Comparison of ENCODE assay signal across 17 mouse cellular contexts in genomic region chr3:90526076-90526475, GRCm38 (mm10). TPM values are rescaled to one million over a fixed set of nuclear protein-coding genes. Genes with fewer than 3 reads are reported as not detected.
A peak's percentile ranks its signal among the peaks of the same experiment; 100 is the strongest.
DNase-seq lines count a peak whose midpoint lies in the region; ATAC-seq and TF ChIP-seq lines count a peak whose summit lies in the region.
"Had no signal": no experiment of that assay in that cellular context is flagged by ENCODE, and none has a peak within 500 bp of the region (broad histone marks: within the 10 kb centered on the region; RNA-seq: fewer than 3 reads in every experiment).

No protein-coding gene starts in this region.

- H3K36me3 ChIP-seq in embryonic facial prominence, embryonic 13.5 days = no peaks in the 10 kb centered on the region
- no peaks in the 10 kb centered on the region for H3K36me3 ChIP-seq in embryonic facial prominence, embryonic 10.5 days (replicated peaks)
- no peaks in the 10 kb centered on the region for H3K36me3 ChIP-seq in liver, embryonic 11.5 days (ENCODE audit: control insufficient read depth, insufficient read depth, low read length)
- peaks cover 3% of the 10 kb centered on the region; the same call in 1 of the 2 replicates for H3K36me3 ChIP-seq in liver, embryonic 12.5 days
- no peaks in the 10 kb centered on the region for H3K36me3 ChIP-seq in embryonic facial prominence, embryonic 14.5 days (ENCODE audit: control insufficient read depth, insufficient read depth, low read length)
- H3K36me3 ChIP-seq in limb, embryonic 15.5 days = no peaks in the 10 kb centered on the region
- peaks cover 3% of the 10 kb centered on the region; the same call in 1 of the 2 replicates for H3K36me3 ChIP-seq in thymus, adult 2 months (ENCODE audit: control insufficient read depth, insufficient read depth, low read length)
- H3K36me3 ChIP-seq: liver, embryonic 15.5 days; midbrain, embryonic 15.5 days had no signal

- H3K4me3 ChIP-seq in embryonic facial prominence, embryonic 13.5 days = no peak overlapping the region
- H3K4me3 ChIP-seq in embryonic facial prominence, embryonic 10.5 days = no peak overlapping the region
- H3K4me3 ChIP-seq in liver, embryonic 11.5 days (ENCODE audit: low read depth, low read length) = no peak overlapping the region
- H3K4me3 ChIP-seq in liver, embryonic 12.5 days = no peak overlapping the region
- H3K4me3 ChIP-seq in embryonic facial prominence, embryonic 14.5 days (ENCODE audit: low read depth, low read length) = no peak overlapping the region
- H3K4me3 ChIP-seq in limb, embryonic 15.5 days = no peak overlapping the region
- H3K4me3 ChIP-seq in thymus, adult 2 months (ENCODE audit: control insufficient read depth, insufficient read depth, low read length) = no peak overlapping the region
- H3K4me3 ChIP-seq: heart, embryonic 10.5 days; liver, embryonic 15.5 days; midbrain, embryonic 15.5 days had no signal

- no peak for TF ChIP-seq POLR2A in thymus, adult 2 months (IDR thresholded peaks at IDR 0.05; ENCODE audit: control insufficient read depth, extremely low read depth, insufficient read depth, low read length, poor library complexity)

- no peak for ATAC-seq in embryonic facial prominence, embryonic 13.5 days (ENCODE audit: insufficient number of reproducible peaks, insufficient read depth, low FRiP score, low TSS enrichment, low read depth)
- ATAC-seq in liver, embryonic 11.5 days (replicated peaks; ENCODE audit: low FRiP score) = no peak
- no peak for ATAC-seq in liver, embryonic 12.5 days
- ATAC-seq in embryonic facial prominence, embryonic 14.5 days (ENCODE audit: low read depth) = peak; percentile 30
- ATAC-seq in limb, embryonic 15.5 days (ENCODE audit: insufficient number of reproducible peaks, low FRiP score, low TSS enrichment, low read depth) = peak; percentile 54; the same call in 1 of the 2 replicates
- ATAC-seq: midbrain, embryonic 15.5 days had no signal

- no peak for TF ChIP-seq CTCF in thymus, adult 2 months (IDR thresholded peaks at IDR 0.05; ENCODE audit: borderline replicate concordance, control insufficient read depth, extremely low read depth, insufficient read depth, low read length, poor library complexity)

- DNase-seq in embryonic facial prominence, embryonic 10.5 days (ENCODE audit: low spot score) = no peak
- DNase-seq in liver, embryonic 11.5 days (ENCODE audit: low spot score) = peak; percentile 26
- no peak for DNase-seq in embryonic facial prominence, embryonic 14.5 days (ENCODE audit: low spot score)
- no peak for DNase-seq in thymus, adult 2 months
- DNase-seq in left cerebral cortex, postnatal 10 days (ENCODE audit: extremely low spot score in 1 of 2, low spot score in 2 of 2) = no peak
- DNase-seq: cerebellum, adult 11 months had no signal

- H3K9ac ChIP-seq in embryonic facial prominence, embryonic 13.5 days = no peak overlapping the region
- no peak overlapping the region for H3K9ac ChIP-seq in liver, embryonic 11.5 days (ENCODE audit: low read depth, low read length)
- H3K9ac ChIP-seq in liver, embryonic 12.5 days = no peak overlapping the region
- H3K9ac ChIP-seq in embryonic facial prominence, embryonic 14.5 days (ENCODE audit: low read depth, low read length) = no peak overlapping the region
- no peak overlapping the region for H3K9ac ChIP-seq in limb, embryonic 15.5 days
- H3K9ac ChIP-seq: hindbrain, embryonic 14.5 days; liver, embryonic 15.5 days; midbrain, embryonic 15.5 days had no signal

- peaks cover 3% of the 10 kb centered on the region; the same call in 1 of the 2 replicates for H3K9me3 ChIP-seq in embryonic facial prominence, embryonic 13.5 days
- no peaks in the 10 kb centered on the region for H3K9me3 ChIP-seq in embryonic facial prominence, embryonic 10.5 days
- no peaks in the 10 kb centered on the region for H3K9me3 ChIP-seq in liver, embryonic 11.5 days (ENCODE audit: control insufficient read depth, low read length)
- H3K9me3 ChIP-seq in liver, embryonic 12.5 days (replicated peaks) = no peaks in the 10 kb centered on the region
- H3K9me3 ChIP-seq in embryonic facial prominence, embryonic 14.5 days (ENCODE audit: control insufficient read depth, low read length) = no peaks in the 10 kb centered on the region
- no peaks in the 10 kb centered on the region for H3K9me3 ChIP-seq in limb, embryonic 15.5 days
- H3K9me3 ChIP-seq: heart, embryonic 10.5 days; liver, embryonic 15.5 days; midbrain, embryonic 15.5 days had no signal

- WGBS in embryonic facial prominence, embryonic 13.5 days = 52% methylated on average over 2 of the region's 2 CpGs
- 70% methylated on average over 2 of the region's 2 CpGs for WGBS in embryonic facial prominence, embryonic 10.5 days
- 70% methylated on average over 2 of the region's 2 CpGs for WGBS in liver, embryonic 11.5 days
- WGBS in liver, embryonic 12.5 days (ENCODE audit: insufficient replicate concordance) = 62% methylated on average over 2 of the region's 2 CpGs
- WGBS in embryonic facial prominence, embryonic 14.5 days = 62% methylated on average over 1 of the region's 2 CpGs
- 62% methylated on average over 2 of the region's 2 CpGs for WGBS in limb, embryonic 15.5 days
- WGBS in thymus, adult 2 months = 83% methylated on average over 2 of the region's 2 CpGs

- no peaks in the 10 kb centered on the region for H3K27me3 ChIP-seq in embryonic facial prominence, embryonic 13.5 days
- 0 out of 2 replicates have a peak, but pooled peaks cover 4% of the 10 kb centered on the region for H3K27me3 ChIP-seq in embryonic facial prominence, embryonic 10.5 days (replicated peaks; ENCODE audit: low read depth, poor library complexity, severe bottlenecking)
- H3K27me3 ChIP-seq in liver, embryonic 11.5 days (replicated peaks; ENCODE audit: control insufficient read depth, insufficient read depth, low read length) = no peaks in the 10 kb centered on the region
- H3K27me3 ChIP-seq in liver, embryonic 12.5 days (replicated peaks) = no peaks in the 10 kb centered on the region
- H3K27me3 ChIP-seq in embryonic facial prominence, embryonic 14.5 days (replicated peaks; ENCODE audit: control insufficient read depth, insufficient read depth, low read length) = no peaks in the 10 kb centered on the region
- no peaks in the 10 kb centered on the region for H3K27me3 ChIP-seq in limb, embryonic 15.5 days
- no peaks in the 10 kb centered on the region for H3K27me3 ChIP-seq in thymus, adult 2 months (ENCODE audit: control insufficient read depth, insufficient read depth, low read length)
- H3K27me3 ChIP-seq: midbrain, embryonic 15.5 days had no signal

- H3K4me1 ChIP-seq in embryonic facial prominence, embryonic 13.5 days = 0 out of 2 replicates have a peak, but pooled peaks cover 6% of the 10 kb centered on the region
- H3K4me1 ChIP-seq in embryonic facial prominence, embryonic 10.5 days = no peaks in the 10 kb centered on the region
- H3K4me1 ChIP-seq in liver, embryonic 11.5 days (replicated peaks; ENCODE audit: control insufficient read depth, insufficient read depth, low read length) = no peaks in the 10 kb centered on the region
- no peaks in the 10 kb centered on the region for H3K4me1 ChIP-seq in liver, embryonic 12.5 days
- H3K4me1 ChIP-seq in embryonic facial prominence, embryonic 14.5 days (ENCODE audit: control insufficient read depth, insufficient read depth, low read length) = no peaks in the 10 kb centered on the region
- H3K4me1 ChIP-seq in limb, embryonic 15.5 days = peaks cover 13% of the 10 kb centered on the region; the same call in 1 of the 2 replicates
- H3K4me1 ChIP-seq in thymus, adult 2 months (replicated peaks; ENCODE audit: control insufficient read depth, insufficient read depth, low read length) = no peaks in the 10 kb centered on the region
- H3K4me1 ChIP-seq: heart, embryonic 10.5 days; liver, embryonic 15.5 days; midbrain, embryonic 15.5 days had no signal

- H3K27ac ChIP-seq in embryonic facial prominence, embryonic 13.5 days = peak overlapping the region; percentile 51; the same call in 1 of the 2 replicates
- H3K27ac ChIP-seq in embryonic facial prominence, embryonic 10.5 days (replicated peaks) = no peak overlapping the region
- no peak overlapping the region for H3K27ac ChIP-seq in liver, embryonic 11.5 days (ENCODE audit: low read depth, low read length)
- H3K27ac ChIP-seq in liver, embryonic 12.5 days = no peak overlapping the region
- H3K27ac ChIP-seq in embryonic facial prominence, embryonic 14.5 days (replicated peaks; ENCODE audit: low read depth, low read length) = peak overlapping the region; percentile 13; the same call in 1 of the 2 replicates
- H3K27ac ChIP-seq in limb, embryonic 15.5 days = peak overlapping the region; percentile 73
- no peak overlapping the region; the same call in 1 of the 2 replicates for H3K27ac ChIP-seq in thymus, adult 2 months (ENCODE audit: control insufficient read depth, insufficient read depth, low read length)
- H3K27ac ChIP-seq: heart, embryonic 10.5 days; hindbrain, embryonic 14.5 days; liver, embryonic 15.5 days; midbrain, embryonic 15.5 days had no signal

- no peak overlapping the region for H3K4me2 ChIP-seq in embryonic facial prominence, embryonic 13.5 days
- no peak overlapping the region for H3K4me2 ChIP-seq in liver, embryonic 11.5 days
- H3K4me2 ChIP-seq in liver, embryonic 12.5 days = no peak overlapping the region
- H3K4me2 ChIP-seq in embryonic facial prominence, embryonic 14.5 days (ENCODE audit: low read depth, low read length) = no peak overlapping the region
- H3K4me2 ChIP-seq in limb, embryonic 15.5 days = no peak overlapping the region
- H3K4me2 ChIP-seq: hindbrain, embryonic 14.5 days; liver, embryonic 15.5 days; midbrain, embryonic 15.5 days had no signal

- intact Hi-C loops in left cerebral cortex, postnatal 10 days (cut with DNase I) = loop anchor here (5.0 kb wide), 2 partner anchors 46 to 91 kb away; no protein-coding TSS in a partner anchor

RNA-seq across cellular contexts. Expression of gene S100a14, which starts 0.6 kb away (rescaled TPM):
- 22.7 and 25.5 TPM in 2 replicates for polyA plus RNA-seq in embryonic facial prominence, embryonic 13.5 days (2015; fragmentation: Nextera tagmentation; extraction: Ambion mirVana)
- not detected in 2 replicates for polyA plus RNA-seq in embryonic facial prominence, embryonic 10.5 days (2016; fragmentation: Nextera tagmentation; extraction: Ambion mirVana)
- polyA plus RNA-seq in liver, embryonic 11.5 days (2014; fragmentation: Nextera tagmentation; extraction: Ambion mirVana) = not detected in 2 replicates
- polyA plus RNA-seq in liver, embryonic 12.5 days (2016; fragmentation: Nextera tagmentation; extraction: Ambion mirVana) = not detected in 2 replicates
- 15.6 and 21.5 TPM in 2 replicates for polyA plus RNA-seq in embryonic facial prominence, embryonic 14.5 days (2014; fragmentation: Nextera tagmentation; extraction: Ambion mirVana)
- polyA plus RNA-seq in limb, embryonic 15.5 days (2015; fragmentation: Nextera tagmentation; extraction: Ambion mirVana) = 171 TPM in 2 replicates
- 8.7 and 11.3 TPM in 2 replicates for polyA plus RNA-seq in thymus, adult 2 months (2012; rRNA removed)
- not detected for total RNA-seq in left cerebral cortex, postnatal 10 days (2021)
- total RNA-seq: left cerebral cortex, postnatal 4 days had no signal
- polyA plus RNA-seq: adrenal gland, adult 2 months; heart, embryonic 10.5 days; hindbrain, embryonic 14.5 days; liver, embryonic 15.5 days; neural tube, embryonic 11.5 days had no signal

RNA-seq across cellular contexts. Expression of gene S100a16, which starts 11.0 kb away (rescaled TPM):
- 95.0 and 96.5 TPM in 2 replicates for polyA plus RNA-seq in embryonic facial prominence, embryonic 13.5 days (2015; fragmentation: Nextera tagmentation; extraction: Ambion mirVana)
- polyA plus RNA-seq in embryonic facial prominence, embryonic 10.5 days (2016; fragmentation: Nextera tagmentation; extraction: Ambion mirVana) = 32.9 and 34.7 TPM in 2 replicates
- polyA plus RNA-seq in liver, embryonic 11.5 days (2014; fragmentation: Nextera tagmentation; extraction: Ambion mirVana) = 52.5 and 58.1 TPM in 2 replicates
- polyA plus RNA-seq in liver, embryonic 12.5 days (2016; fragmentation: Nextera tagmentation; extraction: Ambion mirVana) = 32.8 TPM in 2 replicates
- polyA plus RNA-seq in embryonic facial prominence, embryonic 14.5 days (2014; fragmentation: Nextera tagmentation; extraction: Ambion mirVana) = 182 and 201 TPM in 2 replicates
- 426 and 454 TPM in 2 replicates for polyA plus RNA-seq in limb, embryonic 15.5 days (2015; fragmentation: Nextera tagmentation; extraction: Ambion mirVana)
- polyA plus RNA-seq in thymus, adult 2 months (2012; rRNA removed) = 45.4 and 69.6 TPM in 2 replicates
- 10 to 100 TPM; 73.7 to 83.6 TPM for total RNA-seq in left cerebral cortex, postnatal 10 days (2021)
- total RNA-seq: megakaryocyte progenitor cell, adult 5-6 weeks had no signal

RNA-seq across cellular contexts. Expression of gene S100a13, which starts 11.8 kb away (rescaled TPM):
- 24.2 and 26.7 TPM in 2 replicates for polyA plus RNA-seq in embryonic facial prominence, embryonic 13.5 days (2015; fragmentation: Nextera tagmentation; extraction: Ambion mirVana)
- polyA plus RNA-seq in embryonic facial prominence, embryonic 10.5 days (2016; fragmentation: Nextera tagmentation; extraction: Ambion mirVana) = 8.3 and 8.5 TPM in 2 replicates
- polyA plus RNA-seq in liver, embryonic 11.5 days (2014; fragmentation: Nextera tagmentation; extraction: Ambion mirVana) = 21.4 and 22.7 TPM in 2 replicates
- polyA plus RNA-seq in liver, embryonic 12.5 days (2016; fragmentation: Nextera tagmentation; extraction: Ambion mirVana) = 18.4 and 20.4 TPM in 2 replicates
- 40.8 and 45.8 TPM in 2 replicates for polyA plus RNA-seq in embryonic facial prominence, embryonic 14.5 days (2014; fragmentation: Nextera tagmentation; extraction: Ambion mirVana)
- polyA plus RNA-seq in limb, embryonic 15.5 days (2015; fragmentation: Nextera tagmentation; extraction: Ambion mirVana) = 52.1 and 55.0 TPM in 2 replicates
- 59.1 and 83.0 TPM in 2 replicates for polyA plus RNA-seq in thymus, adult 2 months (2012; rRNA removed)
- 10 to 100 TPM; 20.5 to 23.9 TPM for total RNA-seq in left cerebral cortex, postnatal 10 days (2021)

RNA-seq across cellular contexts. Expression of gene S100a1, which starts 11.9 kb away (rescaled TPM):
- polyA plus RNA-seq in embryonic facial prominence, embryonic 13.5 days (2015; fragmentation: Nextera tagmentation; extraction: Ambion mirVana) = 13.5 and 16.5 TPM in 2 replicates
- polyA plus RNA-seq in embryonic facial prominence, embryonic 10.5 days (2016; fragmentation: Nextera tagmentation; extraction: Ambion mirVana) = 5.7 and 6.4 TPM in 2 replicates
- polyA plus RNA-seq in liver, embryonic 11.5 days (2014; fragmentation: Nextera tagmentation; extraction: Ambion mirVana) = 16.5 and 21.9 TPM in 2 replicates
- polyA plus RNA-seq in liver, embryonic 12.5 days (2016; fragmentation: Nextera tagmentation; extraction: Ambion mirVana) = 13.2 and 15.0 TPM in 2 replicates
- 37.2 and 49.6 TPM in 2 replicates for polyA plus RNA-seq in embryonic facial prominence, embryonic 14.5 days (2014; fragmentation: Nextera tagmentation; extraction: Ambion mirVana)
- 38.7 and 40.1 TPM in 2 replicates for polyA plus RNA-seq in limb, embryonic 15.5 days (2015; fragmentation: Nextera tagmentation; extraction: Ambion mirVana)
- polyA plus RNA-seq in thymus, adult 2 months (2012; rRNA removed) = 54.7 and 122 TPM in 2 replicates
- 10 to 100 TPM; 54.7 to 62.3 TPM for total RNA-seq in left cerebral cortex, postnatal 10 days (2021)

RNA-seq across cellular contexts. Expression of gene Chtop, which starts 16.8 kb away (rescaled TPM):
- polyA plus RNA-seq in embryonic facial prominence, embryonic 13.5 days (2015; fragmentation: Nextera tagmentation; extraction: Ambion mirVana) = 187 and 195 TPM in 2 replicates
- polyA plus RNA-seq in embryonic facial prominence, embryonic 10.5 days (2016; fragmentation: Nextera tagmentation; extraction: Ambion mirVana) = 181 and 188 TPM in 2 replicates
- 78.2 and 86.3 TPM in 2 replicates for polyA plus RNA-seq in liver, embryonic 11.5 days (2014; fragmentation: Nextera tagmentation; extraction: Ambion mirVana)
- 85.7 and 88.1 TPM in 2 replicates for polyA plus RNA-seq in liver, embryonic 12.5 days (2016; fragmentation: Nextera tagmentation; extraction: Ambion mirVana)
- polyA plus RNA-seq in embryonic facial prominence, embryonic 14.5 days (2014; fragmentation: Nextera tagmentation; extraction: Ambion mirVana) = 92.1 and 98.4 TPM in 2 replicates
- polyA plus RNA-seq in limb, embryonic 15.5 days (2015; fragmentation: Nextera tagmentation; extraction: Ambion mirVana) = 146 and 147 TPM in 2 replicates
- 91.0 and 94.5 TPM in 2 replicates for polyA plus RNA-seq in thymus, adult 2 months (2012; rRNA removed)
- total RNA-seq in left cerebral cortex, postnatal 10 days (2021) = 100 to 1,000 TPM; 196 TPM

Comparison
In these comparisons a context has a peak if more than half of its experiments do, and no peak if none do; other contexts are left out.
1. ATAC-seq: peak in embryonic facial prominence, embryonic 14.5 days (single experiment) and limb, embryonic 15.5 days (single experiment); none in embryonic facial prominence, embryonic 13.5 days (single experiment), liver, embryonic 11.5 days (single experiment) and liver, embryonic 12.5 days (single experiment).
2. H3K27ac ChIP-seq: peak in embryonic facial prominence, embryonic 13.5 days (single experiment), embryonic facial prominence, embryonic 14.5 days (single experiment) and limb, embryonic 15.5 days (single experiment); none in embryonic facial prominence, embryonic 10.5 days (single experiment), liver, embryonic 11.5 days (single experiment), liver, embryonic 12.5 days (single experiment) and thymus, adult 2 months (single experiment).